Mouse (Mus musculus) lung, postnatal 0 days (tissue): Measurements from ENCODE around the gene Rimbp2.

Source experiments
- CTCF ChIP-seq: IDR thresholded peaks from 2 replicates; pipeline ENCODE4 v1.5.1; 2016; ENCODE audit warnings: antibody characterized with exemption, mild to moderate bottlenecking
- EP300 ChIP-seq: IDR thresholded peaks from 2 replicates; pipeline ENCODE4 v1.6.1; 2016; ENCODE audit warnings: antibody characterized with exemption, mild to moderate bottlenecking, control low read depth

- TF ChIP-seq CTCF = no peak
- TF ChIP-seq EP300 = no peak
These were observed 208.9 kb downstream of the Rimbp2 start for GRCm38 (mm10) chr5:128744351-128744750.
